Mouse (Mus musculus) frontal cortex, adult 2 months (tissue): Measurements from ENCODE around the gene Zfpl1. TPM values are rescaled to one million over a fixed set of nuclear protein-coding genes. Genes with fewer than 3 reads are reported as not detected.
"Not testable (repeated sequence)": the region's sequence is repeated elsewhere in the genome, so short reads cannot be mapped to it uniquely, and the experiment has no call there.

Experiments
- DNase-seq, 2 experiments: peaks; one replicate each; pipeline ENCODE4 v3.0.0; 2022; ENCODE audit warnings: low spot score in 1 of 2; ENCODE audit errors: extremely low spot score in 1 of 2
- polyA plus RNA-seq: library from polyadenylated mRNA; depleted of rRNA; stranded (reverse); fragments of >200 nt; gene quantifications from 2 replicates; pipeline ENCODE4 v1.2.3, GENCODE M21; 2012

Zfpl1 gene
- polyA plus RNA-seq, 1 experiment = 83.9 TPM

DNA sequence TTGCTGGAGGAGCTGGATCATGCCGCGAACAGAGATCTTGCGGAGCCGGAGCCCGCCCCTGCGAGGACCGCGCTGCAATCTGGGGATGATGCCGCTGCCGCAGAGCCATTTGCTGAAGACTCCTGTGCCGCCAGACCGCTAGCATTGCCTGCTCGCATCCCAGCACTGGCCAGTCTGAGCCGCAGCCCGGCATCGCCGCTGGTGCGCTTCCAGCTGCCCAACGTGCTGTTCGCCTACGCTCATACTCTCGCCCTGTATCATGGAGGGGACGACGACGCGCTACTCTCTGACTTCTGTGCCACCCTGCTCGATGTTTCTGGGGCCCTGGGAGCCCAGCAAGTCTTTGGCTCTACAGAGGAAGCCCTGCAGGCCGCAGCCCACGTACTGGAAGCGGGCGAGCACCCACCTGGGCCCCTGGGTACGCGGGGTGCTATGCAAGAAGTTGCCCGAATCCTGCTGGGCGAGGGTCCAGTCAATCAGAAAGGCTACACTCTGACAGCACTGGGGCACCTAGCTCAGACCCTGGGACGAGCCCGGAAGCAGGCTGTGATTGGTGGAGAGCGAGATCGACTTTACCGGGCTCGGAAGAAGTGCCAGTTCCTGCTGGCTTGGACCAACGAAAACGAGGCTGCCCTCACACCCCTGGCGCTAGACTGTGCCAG lies 23.0 kb downstream of the Zfpl1 start:
- peak in 1 of 2 experiments; percentile 39 for DNase-seq

DNA sequence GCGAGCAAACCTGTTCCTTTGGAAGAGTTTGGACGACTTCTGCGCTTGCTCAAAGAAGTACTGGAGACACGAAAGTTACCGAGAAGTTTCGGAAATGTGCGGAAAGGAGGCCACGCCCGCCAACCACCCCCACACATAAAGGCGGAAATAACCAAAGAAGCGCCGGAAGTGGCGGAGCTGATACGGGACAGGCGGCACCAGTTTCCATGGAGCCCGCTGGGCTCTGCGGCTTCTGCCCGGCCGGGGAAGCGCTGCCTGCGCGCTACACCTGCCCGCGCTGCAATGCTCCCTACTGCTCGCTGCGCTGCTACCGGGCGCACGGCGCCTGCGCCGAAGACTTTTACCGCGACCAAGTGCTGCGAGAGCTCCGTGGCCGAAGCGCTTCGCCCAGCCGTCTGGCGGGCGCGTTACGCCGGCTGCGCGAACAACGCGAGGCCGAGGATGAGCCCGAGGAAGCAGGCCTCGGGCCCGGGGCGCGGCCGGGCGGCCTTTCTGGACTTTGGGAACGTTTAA lies 23.7 kb downstream of the Zfpl1 start, which contains the start of gene Znhit2:
TSS of gene Znhit2 (plus strand) at position 172 of the 513 bp plus-strand sequence.
- DNase-seq = peak; percentile 94 to 97

DNA sequence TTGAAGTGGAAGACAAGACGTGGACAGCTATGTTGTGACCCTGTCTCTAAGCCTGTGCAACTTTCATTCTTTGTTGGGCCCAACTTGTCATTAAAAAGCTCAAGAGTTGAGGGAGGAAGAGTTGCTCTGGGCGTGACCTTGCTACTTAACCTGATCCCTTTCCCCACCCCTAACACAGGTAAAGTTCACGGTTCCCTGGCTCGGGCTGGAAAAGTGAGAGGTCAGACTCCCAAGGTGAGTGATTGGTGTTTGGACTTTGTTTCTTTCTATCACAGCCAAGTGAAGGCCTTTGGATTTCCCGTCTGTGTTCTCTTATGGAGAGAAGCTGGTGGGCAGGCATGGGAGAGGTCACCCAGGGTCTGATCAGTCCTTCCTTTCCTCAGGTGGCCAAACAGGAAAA lies 25.8 kb downstream of the Zfpl1 start:
- DNase-seq = no peak

DNA sequence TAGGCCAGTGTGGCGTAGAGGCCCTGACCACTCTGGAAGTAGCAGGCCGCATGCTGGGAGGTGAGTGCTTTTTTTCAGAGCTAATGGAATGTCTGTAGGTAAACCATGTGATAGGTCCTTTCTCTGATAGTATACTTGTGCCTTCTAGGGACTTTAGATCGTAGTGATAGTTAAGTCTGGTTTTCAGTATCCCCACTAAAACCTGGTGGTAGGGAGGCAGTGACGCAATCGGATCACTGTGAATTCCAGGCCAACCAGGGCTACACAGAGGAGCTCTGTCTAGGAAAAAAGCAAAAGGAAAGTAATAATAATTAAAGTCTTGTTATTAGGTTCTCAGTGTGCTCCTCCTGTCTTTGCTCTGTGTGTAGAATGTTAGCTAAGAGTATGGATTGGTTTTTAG lies 26.2 kb downstream of the Zfpl1 start:
- DNase-seq = no peak

DNA sequence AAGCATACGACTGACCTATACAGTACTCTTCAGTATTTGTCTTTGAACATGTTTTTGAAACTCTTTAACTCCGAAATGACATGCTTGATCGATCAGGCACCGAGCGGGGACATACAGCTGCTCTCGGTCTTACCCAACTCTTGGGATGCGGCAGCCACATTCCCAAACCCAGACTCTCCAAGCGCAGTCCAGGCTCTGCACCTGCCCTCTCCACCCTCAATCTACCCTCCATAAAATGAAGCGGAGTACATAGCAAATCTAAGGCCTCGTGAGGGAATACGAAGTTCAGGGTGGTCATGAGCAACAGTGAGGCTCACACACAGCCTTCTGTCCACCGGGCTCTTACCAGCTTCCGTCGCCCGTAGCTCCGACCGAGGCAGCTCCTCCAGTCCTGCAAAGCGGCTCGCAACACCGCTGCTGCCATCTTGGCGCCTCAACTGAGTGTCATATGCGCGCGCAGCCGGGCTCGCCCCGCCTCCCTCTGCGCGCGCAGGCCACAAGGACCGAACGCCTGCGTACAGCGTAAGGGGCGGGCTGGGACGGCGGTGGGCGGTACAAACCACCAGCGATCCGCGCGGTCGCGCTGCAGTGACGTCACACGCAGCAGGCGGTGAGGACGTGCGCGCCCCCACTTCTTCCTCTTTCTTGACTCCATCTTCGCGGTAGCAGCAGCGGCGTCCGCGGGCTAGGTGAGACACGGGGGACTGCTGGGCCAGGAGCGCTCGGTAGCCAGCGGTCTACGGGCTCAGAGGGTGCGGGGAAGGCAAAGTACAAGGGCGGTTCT lies 27.3 kb downstream of the Zfpl1 start, which contains the start of the genes Mrpl49 and Fau:
TSS of gene Mrpl49 (minus strand) at position 473 of the 784 bp plus-strand sequence.
TSS of gene Fau (plus strand) at position 532 of the 784 bp plus-strand sequence.
- DNase-seq = peak; percentile 97 to 99

DNA sequence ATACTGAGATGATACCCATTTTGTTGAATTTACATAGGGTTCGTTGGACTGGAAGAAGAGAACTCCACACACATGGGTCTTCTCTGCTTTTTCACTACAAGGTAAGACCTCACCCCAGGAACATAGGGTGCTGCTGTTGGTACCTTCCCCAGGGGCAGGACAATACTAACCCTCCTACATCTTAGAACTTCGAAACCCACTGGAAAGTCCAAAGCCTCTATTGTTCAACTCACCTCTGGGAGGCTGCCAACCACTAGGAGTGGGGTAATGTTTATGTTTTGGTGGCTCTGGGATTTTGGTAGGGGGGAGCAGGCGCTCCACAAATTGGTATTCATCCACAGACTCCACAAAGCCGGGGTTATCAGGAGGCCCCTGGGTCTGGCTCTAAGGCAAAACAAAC lies 28.1 kb downstream of the Zfpl1 start:
- no peak for DNase-seq

DNA sequence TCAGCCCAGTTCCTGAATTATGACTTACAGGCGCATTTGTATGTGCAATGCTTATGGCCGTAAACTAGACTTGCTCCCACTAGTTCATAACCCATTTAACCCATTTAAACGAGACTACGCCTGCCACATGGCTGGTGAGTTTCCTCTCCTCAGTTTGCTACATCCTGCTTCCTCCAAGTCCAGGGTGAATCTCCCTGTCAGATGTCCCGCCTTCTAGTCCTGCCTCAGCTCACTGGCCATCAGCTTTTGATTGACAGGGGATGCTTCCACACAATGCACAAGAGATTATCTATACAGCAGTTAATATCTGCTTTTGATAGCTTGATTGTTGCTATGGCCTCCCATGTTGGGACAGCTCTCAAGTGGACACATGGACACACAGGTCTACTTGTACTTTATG lies 30.5 kb downstream of the Zfpl1 start:
- DNase-seq = no peak

DNA sequence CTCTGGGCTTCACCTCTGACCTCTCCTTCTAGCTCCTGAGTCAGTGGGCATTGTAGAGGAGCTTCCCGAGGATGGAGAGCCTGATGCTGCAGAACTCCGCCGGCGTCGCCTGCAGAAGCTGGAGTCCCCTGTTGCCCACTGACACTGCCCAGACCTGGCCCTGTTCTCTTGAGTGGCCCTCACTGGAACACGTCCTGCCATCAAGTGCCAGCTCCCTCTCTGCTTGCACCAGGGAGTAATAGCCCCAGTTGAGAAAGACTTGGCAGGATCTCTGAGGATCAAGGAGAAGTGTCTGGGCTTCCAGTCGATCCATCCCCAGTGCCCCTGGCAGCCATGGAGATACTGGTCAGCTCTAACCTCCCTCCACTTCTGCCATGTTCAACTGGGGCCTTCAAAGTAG lies 32.2 kb downstream of the Zfpl1 start:
- no peak for DNase-seq

DNA sequence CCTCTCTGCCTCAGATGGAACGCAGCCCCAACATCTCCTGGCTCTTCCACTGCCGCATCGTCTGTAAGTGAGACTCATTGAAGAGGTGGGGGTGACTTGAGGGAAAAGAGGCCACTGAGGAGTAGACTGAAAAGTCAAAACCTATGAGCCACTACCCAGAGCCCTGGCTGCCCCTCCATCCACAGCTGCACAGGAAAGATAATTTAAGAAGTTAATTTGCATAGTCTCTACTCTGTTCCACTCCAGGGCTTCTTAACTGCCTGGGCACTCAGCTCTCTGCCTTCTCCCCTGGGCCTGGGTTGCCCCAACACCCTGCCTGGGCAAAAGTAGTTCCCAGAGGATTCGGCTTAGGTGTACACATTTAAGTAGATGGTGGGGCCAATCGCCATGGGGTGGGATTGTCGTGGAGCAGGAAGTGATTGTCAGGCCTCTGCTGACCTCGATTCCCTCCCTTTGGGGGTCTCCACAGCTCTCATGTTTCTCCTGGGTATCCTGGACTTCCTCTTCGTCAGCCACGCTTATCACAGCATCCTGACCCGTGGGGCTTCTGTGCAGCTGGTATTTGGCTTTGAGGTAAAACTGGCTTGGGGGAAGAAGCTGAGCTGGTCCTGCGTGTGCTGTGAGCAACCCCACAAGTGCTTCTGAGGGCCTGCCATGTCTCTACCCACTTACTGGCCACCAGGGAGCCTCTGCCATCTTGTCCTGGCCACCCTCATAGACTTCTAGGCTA lies 35.9 kb downstream of the Zfpl1 start:
- no peak for DNase-seq

DNA sequence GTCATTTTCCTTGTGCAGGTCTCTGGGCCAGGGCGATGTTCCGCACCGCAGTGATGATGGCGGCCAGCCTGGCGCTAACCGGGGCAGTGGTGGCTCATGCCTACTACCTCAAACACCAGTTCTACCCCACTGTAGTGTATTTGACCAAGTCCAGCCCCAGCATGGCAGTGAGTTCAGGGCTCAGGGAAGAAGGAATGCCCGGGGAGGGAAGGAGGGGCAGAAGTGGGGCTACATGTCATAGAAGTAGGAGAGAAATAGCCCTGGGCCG lies 36.9 kb downstream of the Zfpl1 start:
- DNase-seq = no peak

DNA sequence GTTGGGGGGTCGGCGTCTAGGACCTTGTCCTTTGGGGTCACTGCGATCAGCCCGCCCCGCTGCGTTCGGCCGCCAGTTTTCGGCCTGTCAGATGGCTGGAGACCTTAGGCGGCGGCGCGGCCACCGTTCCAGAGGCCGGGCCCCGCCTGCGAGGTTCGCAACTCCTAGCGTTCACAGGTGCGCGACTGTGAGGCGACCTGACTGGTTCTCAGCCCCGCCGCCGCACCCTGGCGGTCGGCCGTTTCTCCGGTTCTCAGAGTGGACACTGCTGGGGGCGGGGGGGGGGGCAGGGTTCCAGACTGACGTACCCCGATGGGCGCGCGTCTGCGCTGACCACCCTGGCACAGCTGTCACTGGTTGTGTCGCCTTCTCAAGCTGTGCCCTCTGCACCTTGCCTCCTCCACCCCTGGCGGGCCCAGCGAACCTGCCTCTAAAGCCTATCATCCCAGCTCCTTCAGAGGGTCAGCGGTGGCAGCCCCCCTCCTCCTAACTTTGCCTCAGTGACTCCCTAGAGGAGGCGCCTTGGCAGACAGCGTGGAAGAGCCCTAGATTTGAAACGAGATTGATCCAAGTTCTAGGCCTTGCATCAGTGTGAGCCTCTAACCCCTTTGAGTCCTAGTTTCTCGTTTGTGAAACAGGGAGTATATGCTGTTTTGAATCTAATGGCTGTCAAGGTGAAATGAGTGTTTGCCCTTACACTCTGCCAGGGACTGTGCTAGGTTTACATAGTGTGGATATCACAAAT lies 37.4 kb downstream of the Zfpl1 start:
- DNase-seq = no peak

DNA sequence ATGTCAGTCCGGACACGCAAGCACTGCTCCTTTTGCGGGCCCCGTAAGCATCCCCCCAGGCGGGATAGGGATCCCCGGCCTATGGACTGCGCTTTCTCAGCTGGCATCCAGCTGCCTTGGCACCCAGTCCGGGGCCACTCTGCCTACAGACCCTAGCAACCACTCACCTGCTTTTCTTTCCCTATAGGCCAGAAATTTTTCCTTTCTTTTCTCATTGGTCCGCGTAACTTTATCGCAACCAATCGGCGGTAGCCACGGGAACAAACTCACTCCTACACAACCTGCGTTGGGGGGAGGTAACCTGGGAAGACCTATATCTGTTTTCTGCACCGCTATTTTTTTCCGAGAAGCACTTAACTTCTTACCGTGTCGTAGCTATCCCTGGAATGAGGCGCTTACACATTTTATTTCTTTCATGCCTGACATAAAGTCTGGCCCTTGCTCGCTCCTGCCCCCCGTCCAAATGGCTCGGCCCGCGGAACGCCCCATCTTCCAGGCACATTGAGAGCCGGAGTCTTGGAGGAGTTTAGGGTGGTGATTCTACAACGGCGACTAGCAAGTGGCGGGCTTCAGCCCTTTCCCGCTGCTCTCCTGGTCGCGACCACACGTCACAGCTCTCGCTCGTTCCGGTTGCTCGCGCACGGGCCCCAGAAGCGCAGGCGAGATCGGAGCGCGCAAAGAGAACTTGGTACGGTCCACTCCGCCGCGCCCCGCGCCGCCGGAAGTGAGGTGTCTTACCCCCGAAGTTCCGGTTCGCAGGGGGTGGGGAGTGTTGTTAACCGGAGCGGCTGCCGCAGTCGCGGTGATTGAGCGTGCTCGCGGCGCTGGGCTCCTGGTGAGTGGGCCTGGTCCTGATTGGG lies 38.2 kb downstream of the Zfpl1 start, which contains the start of gene Syvn1:
TSS of gene Syvn1 (plus strand) at position 283 of the 860 bp plus-strand sequence.
- peak; percentile 92 to 96 for DNase-seq

DNA sequence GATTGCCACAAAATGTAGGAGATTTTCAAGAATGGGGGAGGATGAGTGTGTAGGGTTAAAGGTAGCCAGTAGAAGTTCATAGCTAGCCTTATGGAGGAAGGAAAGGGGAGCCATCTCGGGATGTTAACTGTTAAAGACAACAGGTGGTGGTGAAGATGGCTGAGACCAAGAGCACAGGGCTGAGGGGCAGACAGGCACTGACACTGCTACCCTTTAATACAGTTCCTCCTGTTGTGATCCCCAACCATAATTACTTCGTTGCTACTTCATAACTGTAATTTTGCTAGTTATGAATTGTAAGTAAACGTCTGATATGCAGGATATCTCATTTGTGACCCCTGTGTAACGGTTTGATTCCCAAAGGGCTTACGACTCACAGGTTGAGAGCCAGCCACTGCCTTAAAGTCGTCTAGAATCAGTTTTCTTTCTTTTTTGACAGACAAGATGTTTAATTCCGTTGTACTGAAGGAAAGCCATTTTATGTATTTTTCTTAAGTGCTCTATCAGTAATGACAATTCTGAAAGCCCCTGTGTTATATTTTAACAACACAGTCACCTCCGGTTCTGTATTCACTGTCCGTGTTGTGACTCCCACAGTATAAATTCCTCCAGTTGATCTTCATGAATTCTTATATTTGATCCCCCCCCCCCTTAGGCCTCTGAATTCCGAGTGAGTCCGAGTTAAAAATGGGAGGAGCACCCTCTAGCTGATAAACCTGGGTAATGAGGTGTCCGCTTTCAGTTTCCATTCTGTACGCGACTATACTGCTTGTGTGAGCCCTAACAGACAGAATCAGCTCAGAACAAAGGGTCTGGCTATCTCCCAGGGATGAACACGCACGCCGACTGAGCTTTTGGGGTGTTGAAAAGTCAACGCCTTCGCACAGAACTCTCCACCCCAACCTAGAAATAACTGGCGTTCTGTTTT lies 39.1 kb downstream of the Zfpl1 start:
- DNase-seq = peak in 1 of 2 experiments; percentile 57

DNA sequence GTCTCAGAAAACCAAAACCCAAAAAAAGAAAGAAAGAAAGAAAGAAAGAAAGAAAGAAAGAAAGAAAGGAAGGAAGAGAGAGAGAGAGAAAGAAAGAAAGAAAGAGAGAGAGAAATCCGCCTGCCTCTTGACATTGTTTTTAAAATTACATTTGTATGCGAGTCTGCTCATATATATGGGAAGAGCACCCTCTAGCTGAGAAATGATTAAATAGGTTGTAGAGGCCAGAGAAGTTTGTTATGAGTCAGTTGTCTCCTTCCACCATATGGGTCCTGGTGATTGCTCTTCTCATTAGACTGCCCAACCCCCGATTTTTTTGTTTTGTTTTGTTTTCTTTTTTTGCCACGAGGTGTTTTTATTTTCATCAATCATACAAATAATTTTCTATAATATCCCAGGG lies 40.7 kb downstream of the Zfpl1 start:
- not testable (repeated sequence) for DNase-seq

DNA sequence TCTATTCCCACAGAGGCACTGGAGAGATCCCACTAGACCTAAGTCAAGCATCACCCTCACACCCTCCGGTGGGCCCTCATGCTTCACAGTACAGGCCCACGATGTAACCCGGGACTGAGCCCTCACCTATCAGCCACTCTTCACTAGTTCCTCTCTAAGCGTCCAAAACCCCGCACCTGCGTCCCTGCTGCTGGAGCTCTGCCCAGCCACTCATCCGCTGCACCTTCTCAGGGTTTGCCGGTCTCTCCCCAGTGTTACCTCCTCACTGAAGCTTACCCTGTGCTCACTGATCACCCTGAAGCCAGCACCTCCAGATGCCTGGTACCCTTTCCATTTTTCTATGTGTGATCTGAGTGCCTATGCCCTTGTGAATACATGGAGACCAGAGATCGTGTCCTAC lies 42.5 kb downstream of the Zfpl1 start:
- no peak for DNase-seq

DNA sequence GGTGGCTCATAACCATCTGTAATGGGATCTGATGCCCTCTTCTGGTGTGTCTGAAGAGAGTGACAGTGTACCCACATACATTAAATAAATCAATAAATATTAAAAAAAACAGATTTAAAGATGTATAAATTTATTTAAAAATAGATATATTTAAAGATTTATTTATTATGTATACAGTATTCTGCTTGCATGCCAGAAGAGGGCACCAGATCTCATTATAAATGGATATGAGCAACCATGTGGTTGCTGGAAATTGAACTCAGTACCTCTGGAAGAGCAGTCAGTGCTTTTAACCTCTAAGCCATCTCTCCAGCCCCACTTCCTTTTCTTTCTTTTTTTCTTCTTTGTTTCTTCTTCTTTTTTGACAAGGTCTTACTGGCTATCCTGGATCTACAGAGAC lies 44.8 kb downstream of the Zfpl1 start:
- no peak for DNase-seq

DNA sequence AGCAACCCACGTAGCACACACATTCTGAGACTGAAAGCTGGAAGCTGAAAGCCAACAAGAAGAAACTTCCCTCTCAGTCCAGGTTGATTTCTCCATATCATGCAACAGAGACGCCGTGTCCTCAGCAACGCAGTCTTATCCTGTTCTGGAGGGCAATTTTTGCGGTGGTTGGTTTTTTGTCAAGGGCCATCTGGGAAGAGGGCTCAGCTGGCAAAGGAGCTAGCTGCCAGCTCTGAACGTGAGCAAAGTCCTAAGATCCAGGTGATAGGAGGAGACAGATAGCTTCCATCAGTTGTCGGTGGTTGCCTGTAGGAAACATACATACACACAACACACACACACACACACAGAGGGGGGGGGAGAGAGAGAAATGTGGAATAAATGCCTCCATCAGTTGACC lies 46.4 kb downstream of the Zfpl1 start:
- no peak for DNase-seq

DNA sequence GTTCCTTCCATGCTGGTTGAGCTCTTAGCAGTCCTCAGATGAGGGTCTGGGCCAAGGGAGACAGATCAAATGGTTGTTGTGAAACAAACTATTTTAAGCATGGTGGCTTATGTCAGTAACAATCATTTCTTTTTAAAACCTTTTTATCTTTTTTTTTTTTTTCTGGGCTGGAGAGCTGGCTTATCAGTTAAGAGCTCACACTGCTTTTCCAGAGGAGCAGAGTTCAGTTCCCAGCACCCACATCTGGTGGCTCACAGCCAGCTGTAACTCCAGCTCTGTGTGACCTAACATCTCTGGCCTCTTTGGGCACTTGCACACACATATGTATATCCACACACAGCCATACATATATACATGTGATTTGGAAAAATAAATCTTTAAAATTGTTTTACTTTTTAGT lies 47.1 kb downstream of the Zfpl1 start:
- no peak for DNase-seq
